Mouse (Mus musculus) ES-E14 (cell line): Measurements from ENCODE around the gene Sucla2.

Experiments
- MAFK ChIP-seq: IDR thresholded peaks from 2 replicates; pipeline ENCODE4 v1.6.1; 2014; ENCODE audit warnings: mild to moderate bottlenecking, low read depth, low read length, inconsistent platforms; ENCODE audit not compliant: insufficient read depth
- ZNF384 ChIP-seq: IDR thresholded peaks from 2 replicates; pipeline ENCODE4 v1.6.1; 2012; ENCODE audit warnings: low read depth, low read length, inconsistent platforms

GRCm38 (mm10) chr14:73552341-73553121 lies 27.4 kb downstream of the Sucla2 start:
- TF ChIP-seq MAFK = no peak
- no peak for TF ChIP-seq ZNF384
